Mouse (Mus musculus): ENCODE data around the gene Comp. TPM values are rescaled to one million over a fixed set of nuclear protein-coding genes. Genes with fewer than 3 reads are reported as not detected.
A peak's percentile ranks its signal among the peaks of the same experiment; 100 is the strongest.

Comp gene
- polyA plus RNA-seq, 1 experiment from 2014 or later, result 0.25 TPM

- TF ChIP-seq CTCF (IDR thresholded peaks at IDR 0.05; ENCODE audit: low read depth), result no peak
- no peak overlapping the region for H3K4me3 ChIP-seq (ENCODE audit: low read depth, low read length)
- peaks cover 28% of the 10 kb centered on the region for H3K4me1 ChIP-seq (replicated peaks; ENCODE audit: control insufficient read depth, insufficient read depth, low read length)
- peaks cover 6% of the 10 kb centered on the region; the same call in 1 of the 2 replicates for H3K36me3 ChIP-seq (ENCODE audit: control insufficient read depth, insufficient read depth)
- H3K27ac ChIP-seq (ENCODE audit: low read depth, low read length), result peak overlapping the region; percentile 73
- no peaks in the 10 kb centered on the region for H3K9me3 ChIP-seq (ENCODE audit: control insufficient read depth)
- no peaks in the 10 kb centered on the region for H3K27me3 ChIP-seq (replicated peaks; ENCODE audit: control insufficient read depth, insufficient read depth, low read length)
- peak overlapping the region; percentile 45; the same call in 1 of the 2 replicates for H3K4me2 ChIP-seq (replicated peaks; ENCODE audit: low read depth)
- WGBS, result 14% methylated on average over 9 of the region's 9 CpGs
- no peak for ATAC-seq
- no peak overlapping the region for H3K9ac ChIP-seq (ENCODE audit: low read depth, low read length)
Measured at GRCm38 (mm10) chr8:70409455-70409871, 36.1 kb downstream of the Comp start.

- ATAC-seq, result no peak
- Histone ChIP-seq H3K9me3 (ENCODE audit: control insufficient read depth) (no peaks in the 10 kb centered on the region), H3K9ac (ENCODE audit: low read depth, low read length) (no peak overlapping the region), H3K27me3 (replicated peaks; ENCODE audit: control insufficient read depth, insufficient read depth, low read length) (no peaks in the 10 kb centered on the region), H3K36me3 (ENCODE audit: control insufficient read depth, insufficient read depth) (peaks cover 6% of the 10 kb centered on the region; the same call in 1 of the 2 replicates), H3K4me1 (replicated peaks; ENCODE audit: control insufficient read depth, insufficient read depth, low read length) (peaks cover 21% of the 10 kb centered on the region), H3K4me2 (replicated peaks; ENCODE audit: low read depth) (no peak overlapping the region), H3K27ac (ENCODE audit: low read depth, low read length) (no peak overlapping the region), H3K4me3 (ENCODE audit: low read depth, low read length) (no peak overlapping the region)
- WGBS, result 85% methylated on average over 5 of the region's 5 CpGs
- TF ChIP-seq CTCF (IDR thresholded peaks at IDR 0.05; ENCODE audit: low read depth), result no peak
Measured at GRCm38 (mm10) chr8:70410281-70410680, 36.9 kb downstream of the Comp start.

DNA sequence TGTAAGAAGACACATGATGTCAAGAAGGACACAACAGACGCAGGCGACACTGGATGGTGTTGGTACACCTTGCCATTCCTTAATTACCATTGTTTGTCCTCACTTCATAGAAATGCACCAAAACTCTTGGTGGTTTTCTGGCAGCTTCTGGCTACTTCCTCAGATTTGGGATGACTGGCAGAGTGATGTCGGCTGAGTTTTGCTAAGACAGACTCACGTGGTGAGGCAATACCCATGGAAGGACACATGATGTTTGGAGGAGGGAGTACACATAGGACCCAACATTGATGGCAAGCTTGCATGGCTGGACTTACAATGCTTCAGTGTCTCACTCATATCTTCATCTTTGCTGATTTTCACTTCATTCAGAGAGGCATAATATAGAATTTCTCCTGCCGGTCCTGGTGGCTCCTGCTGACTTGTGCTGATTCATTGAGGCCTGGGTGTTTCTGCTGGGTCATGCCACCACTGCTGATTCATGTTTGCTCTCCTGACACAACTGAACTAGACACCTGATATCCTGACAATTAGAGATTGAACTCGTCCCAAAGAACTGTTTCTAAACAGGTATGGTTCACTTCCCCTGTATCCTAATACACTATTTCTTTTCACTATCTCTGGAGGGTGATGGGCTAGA lies 41.1 kb downstream of the Comp start:
- no peaks in the 10 kb centered on the region for H3K9me3 ChIP-seq (ENCODE audit: control insufficient read depth)
- peaks cover 6% of the 10 kb centered on the region; the same call in 1 of the 2 replicates for H3K36me3 ChIP-seq (ENCODE audit: control insufficient read depth, insufficient read depth)
- H3K4me3 ChIP-seq (ENCODE audit: low read depth, low read length), result no peak overlapping the region
- TF ChIP-seq CTCF (IDR thresholded peaks at IDR 0.05; ENCODE audit: low read depth), result no peak
- H3K9ac ChIP-seq (ENCODE audit: low read depth, low read length), result no peak overlapping the region
- H3K27ac ChIP-seq (ENCODE audit: low read depth, low read length), result no peak overlapping the region
- no peak overlapping the region for H3K4me2 ChIP-seq (replicated peaks; ENCODE audit: low read depth)
- 85% methylated on average over 6 of the region's 6 CpGs for WGBS
- no peak for ATAC-seq
- H3K27me3 ChIP-seq (replicated peaks; ENCODE audit: control insufficient read depth, insufficient read depth, low read length), result no peaks in the 10 kb centered on the region
- no peaks in the 10 kb centered on the region for H3K4me1 ChIP-seq (replicated peaks; ENCODE audit: control insufficient read depth, insufficient read depth, low read length)

DNA sequence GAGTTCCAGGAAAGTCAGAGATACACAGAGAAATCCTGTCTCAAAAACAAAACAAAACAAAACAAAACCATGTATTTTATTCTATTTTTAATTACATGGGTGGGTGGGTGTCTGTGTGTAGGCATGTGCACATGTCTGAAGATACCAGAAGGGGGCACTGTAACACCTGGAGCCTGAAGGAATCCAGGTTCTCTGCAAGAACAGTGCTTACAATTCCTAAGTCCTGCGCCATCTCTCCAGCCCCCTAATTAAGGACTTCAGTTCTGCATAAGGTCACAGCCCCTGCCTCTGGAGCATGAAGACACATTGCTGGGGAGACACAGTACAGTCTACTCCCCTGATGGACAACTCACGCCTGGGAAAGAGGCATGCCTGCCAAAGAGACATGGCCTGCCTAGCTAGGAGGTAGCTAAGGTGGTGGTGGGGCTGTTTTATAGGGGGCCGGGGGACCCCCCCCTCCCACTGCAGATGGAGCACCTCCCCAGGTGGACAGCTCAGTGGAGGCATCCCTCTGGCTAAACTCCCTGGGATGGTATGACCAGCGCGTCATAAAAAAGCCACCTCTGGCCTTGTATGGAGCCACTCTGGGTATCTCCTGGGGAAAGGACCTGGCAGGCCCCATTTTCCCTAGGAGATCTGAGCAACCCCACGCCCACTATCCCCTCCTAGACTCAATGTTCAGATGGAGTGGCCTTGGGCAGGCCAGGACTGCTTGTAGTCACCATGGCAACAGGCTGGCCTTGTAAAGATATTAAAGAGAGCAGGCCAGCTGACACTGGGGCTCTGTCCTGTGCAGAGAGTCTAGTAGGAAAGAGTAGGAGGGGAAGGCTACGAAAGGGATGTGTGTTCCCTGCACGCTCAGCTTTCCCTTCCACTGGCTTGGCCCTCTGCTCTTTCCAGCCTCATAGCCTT lies 42.4 kb downstream of the Comp start:
- Histone ChIP-seq H3K4me3 (ENCODE audit: low read depth, low read length) (no peak overlapping the region), H3K27me3 (replicated peaks; ENCODE audit: control insufficient read depth, insufficient read depth, low read length) (no peaks in the 10 kb centered on the region), H3K9ac (ENCODE audit: low read depth, low read length) (no peak overlapping the region), H3K9me3 (ENCODE audit: control insufficient read depth) (no peaks in the 10 kb centered on the region), H3K27ac (ENCODE audit: low read depth, low read length) (no peak overlapping the region), H3K4me1 (replicated peaks; ENCODE audit: control insufficient read depth, insufficient read depth, low read length) (no peaks in the 10 kb centered on the region), H3K4me2 (replicated peaks; ENCODE audit: low read depth) (no peak overlapping the region), H3K36me3 (ENCODE audit: control insufficient read depth, insufficient read depth) (peaks cover 1% of the 10 kb centered on the region; the same call in 1 of the 2 replicates)
- ATAC-seq, result no peak
- peak; percentile 78 for TF ChIP-seq CTCF (IDR thresholded peaks at IDR 0.05; ENCODE audit: low read depth)
- 76% methylated on average over 8 of the region's 8 CpGs for WGBS

DNA sequence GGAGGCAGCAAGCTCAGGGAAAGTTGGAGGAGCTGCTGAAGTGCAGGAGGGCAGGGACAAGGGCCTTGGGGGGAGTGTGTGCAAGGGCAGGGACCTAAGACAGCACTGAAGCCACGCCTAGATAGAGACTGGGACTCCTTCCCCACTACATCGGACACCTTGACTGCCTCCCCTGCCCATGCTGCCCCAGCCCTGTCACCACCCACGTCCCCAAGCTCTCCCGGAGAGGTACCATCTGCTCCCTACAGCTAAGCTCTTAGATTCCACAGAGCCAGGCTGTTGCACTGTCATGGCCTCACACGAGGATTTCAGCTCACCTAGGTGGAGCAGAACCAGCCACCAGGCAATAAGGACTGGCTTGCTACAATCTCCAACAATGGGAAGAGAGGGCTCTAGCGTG lies 43.6 kb downstream of the Comp start:
- no peaks in the 10 kb centered on the region for H3K9me3 ChIP-seq (ENCODE audit: control insufficient read depth)
- H3K4me2 ChIP-seq (replicated peaks; ENCODE audit: low read depth), result no peak overlapping the region
- H3K36me3 ChIP-seq (ENCODE audit: control insufficient read depth, insufficient read depth), result no peaks in the 10 kb centered on the region; the same call in 1 of the 2 replicates
- no peak for TF ChIP-seq CTCF (IDR thresholded peaks at IDR 0.05; ENCODE audit: low read depth)
- no peak for ATAC-seq
- no peak overlapping the region for H3K9ac ChIP-seq (ENCODE audit: low read depth, low read length)
- no peak overlapping the region for H3K4me3 ChIP-seq (ENCODE audit: low read depth, low read length)
- no peak overlapping the region for H3K27ac ChIP-seq (ENCODE audit: low read depth, low read length)
- no peaks in the 10 kb centered on the region for H3K27me3 ChIP-seq (replicated peaks; ENCODE audit: control insufficient read depth, insufficient read depth, low read length)
- H3K4me1 ChIP-seq (replicated peaks; ENCODE audit: control insufficient read depth, insufficient read depth, low read length), result no peaks in the 10 kb centered on the region
- WGBS, result 43% methylated on average over 6 of the region's 6 CpGs

DNA sequence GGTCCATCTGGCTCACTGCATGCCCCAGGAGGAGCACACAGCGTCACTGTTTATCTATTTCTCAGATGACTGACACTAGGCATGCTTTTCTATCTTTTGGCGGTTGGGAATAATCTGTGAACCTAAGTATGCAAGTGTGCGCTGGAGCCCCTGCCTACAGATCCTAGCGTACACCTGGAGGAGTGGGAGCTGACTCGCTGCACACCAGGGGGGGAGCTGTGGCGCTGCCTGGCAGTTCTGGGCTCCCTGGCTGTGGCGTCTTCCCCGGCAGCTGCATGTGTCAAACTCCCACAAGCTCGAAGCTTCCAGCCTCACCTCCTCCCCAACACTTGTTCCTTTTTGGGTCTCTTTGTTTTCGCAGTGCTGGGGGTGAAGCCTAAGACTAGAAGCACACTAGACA lies 44.6 kb downstream of the Comp start:
- TF ChIP-seq CTCF (IDR thresholded peaks at IDR 0.05; ENCODE audit: low read depth), result 0 out of 2 replicates have a peak, but pooled peaks have one; percentile 25
- H3K4me2 ChIP-seq (replicated peaks; ENCODE audit: low read depth), result no peak overlapping the region
- no peak overlapping the region for H3K27ac ChIP-seq (ENCODE audit: low read depth, low read length)
- WGBS, result 63% methylated on average over 10 of the region's 10 CpGs
- H3K4me3 ChIP-seq (ENCODE audit: low read depth, low read length), result no peak overlapping the region
- no peaks in the 10 kb centered on the region; the same call in 1 of the 2 replicates for H3K36me3 ChIP-seq (ENCODE audit: control insufficient read depth, insufficient read depth)
- no peak overlapping the region for H3K9ac ChIP-seq (ENCODE audit: low read depth, low read length)
- H3K9me3 ChIP-seq (ENCODE audit: control insufficient read depth), result no peaks in the 10 kb centered on the region
- H3K4me1 ChIP-seq (replicated peaks; ENCODE audit: control insufficient read depth, insufficient read depth, low read length), result no peaks in the 10 kb centered on the region
- H3K27me3 ChIP-seq (replicated peaks; ENCODE audit: control insufficient read depth, insufficient read depth, low read length), result no peaks in the 10 kb centered on the region
- ATAC-seq, result no peak
